Mouse (Mus musculus): ENCODE measurements at regions not wholly inside any gene's neighbourhood (a gene's known extent, or its start where the extent isn't known, plus 50 kb on each side); places are given as distances from the start of the nearest gene placed in this dataset.

GRCm38 (mm10) chr6:31011407-31012020, 52.6 kb upstream of the Klf14 start:
- no peak overlapping the region for H3K4me2 ChIP-seq (ENCODE audit: low read length)
- no peak overlapping the region for H3K9ac ChIP-seq (ENCODE audit: low read depth, low read length)
- H3K4me3 ChIP-seq (ENCODE audit: low read length), result no peak overlapping the region
- H3K36me3 ChIP-seq (ENCODE audit: control insufficient read depth, insufficient read depth, low read length), result no peaks in the 10 kb centered on the region
- H3K4me1 ChIP-seq (ENCODE audit: control insufficient read depth, insufficient read depth, low read depth, low read length), result peaks cover 5% of the 10 kb centered on the region
- 0 out of 2 replicates have a peak, but pooled peaks have one; percentile 24 for ATAC-seq
- H3K27me3 ChIP-seq (replicated peaks; ENCODE audit: control insufficient read depth, insufficient read depth, low read length), result no peaks in the 10 kb centered on the region
- H3K9me3 ChIP-seq (ENCODE audit: control insufficient read depth, low read length), result no peaks in the 10 kb centered on the region
- 38% methylated on average over 4 of the region's 4 CpGs for WGBS
- no peak overlapping the region for H3K27ac ChIP-seq (ENCODE audit: low read depth, low read length)

- no peak overlapping the region for H3K4me2 ChIP-seq (ENCODE audit: low read length)
- no peak overlapping the region for H3K9ac ChIP-seq (ENCODE audit: low read depth, low read length)
- 84% methylated on average over 7 of the region's 7 CpGs for WGBS
- peaks cover 2% of the 10 kb centered on the region for H3K4me1 ChIP-seq (ENCODE audit: control insufficient read depth, insufficient read depth, low read depth, low read length)
- no peak for ATAC-seq
- H3K4me3 ChIP-seq (ENCODE audit: low read length), result no peak overlapping the region
- no peaks in the 10 kb centered on the region for H3K36me3 ChIP-seq (ENCODE audit: control insufficient read depth, insufficient read depth, low read length)
- H3K9me3 ChIP-seq (ENCODE audit: control insufficient read depth, low read length), result no peaks in the 10 kb centered on the region
- no peaks in the 10 kb centered on the region for H3K27me3 ChIP-seq (replicated peaks; ENCODE audit: control insufficient read depth, insufficient read depth, low read length)
- H3K27ac ChIP-seq (ENCODE audit: low read depth, low read length), result no peak overlapping the region
Measured at GRCm38 (mm10) chr6:31016566-31016965, 57.7 kb upstream of the Klf14 start.

- ATAC-seq, result no peak
- H3K36me3 ChIP-seq (ENCODE audit: control insufficient read depth, insufficient read depth, low read length), result no peaks in the 10 kb centered on the region
- H3K27ac ChIP-seq (ENCODE audit: low read depth, low read length), result no peak overlapping the region
- H3K4me1 ChIP-seq (ENCODE audit: control insufficient read depth, insufficient read depth, low read depth, low read length), result no peaks in the 10 kb centered on the region
- 89% methylated on average over 5 of the region's 5 CpGs for WGBS
- no peak overlapping the region for H3K4me3 ChIP-seq (ENCODE audit: low read length)
- H3K27me3 ChIP-seq (replicated peaks; ENCODE audit: control insufficient read depth, insufficient read depth, low read length), result no peaks in the 10 kb centered on the region
- no peak overlapping the region for H3K4me2 ChIP-seq (ENCODE audit: low read length)
- H3K9ac ChIP-seq (ENCODE audit: low read depth, low read length), result no peak overlapping the region
- no peaks in the 10 kb centered on the region for H3K9me3 ChIP-seq (ENCODE audit: control insufficient read depth, low read length)
Measured at GRCm38 (mm10) chr6:31021776-31022175, 62.9 kb upstream of the Klf14 start.

GRCm38 (mm10) chr6:31029777-31030176, 70.9 kb upstream of the Klf14 start:
- Histone ChIP-seq H3K4me3 (ENCODE audit: low read length) (no peak overlapping the region), H3K9me3 (ENCODE audit: control insufficient read depth, low read length) (no peaks in the 10 kb centered on the region), H3K27ac (ENCODE audit: low read depth, low read length) (no peak overlapping the region), H3K36me3 (ENCODE audit: control insufficient read depth, insufficient read depth, low read length) (no peaks in the 10 kb centered on the region), H3K27me3 (replicated peaks; ENCODE audit: control insufficient read depth, insufficient read depth, low read length) (no peaks in the 10 kb centered on the region), H3K4me1 (ENCODE audit: control insufficient read depth, insufficient read depth, low read depth, low read length) (no peaks in the 10 kb centered on the region; the same call in none of the 2 replicates), H3K4me2 (ENCODE audit: low read length) (peak overlapping the region; percentile 11), H3K9ac (ENCODE audit: low read depth, low read length) (no peak overlapping the region)
- 63% methylated on average over 9 of the region's 9 CpGs for WGBS
- ATAC-seq, result peak; percentile 73

GRCm38 (mm10) chr6:31031022-31031421, 72.1 kb upstream of the Klf14 start:
- Histone ChIP-seq H3K4me3 (ENCODE audit: low read length) (no peak overlapping the region), H3K4me1 (ENCODE audit: control insufficient read depth, insufficient read depth, low read depth, low read length) (no peaks in the 10 kb centered on the region; the same call in none of the 2 replicates), H3K4me2 (ENCODE audit: low read length) (no peak overlapping the region), H3K27me3 (replicated peaks; ENCODE audit: control insufficient read depth, insufficient read depth, low read length) (no peaks in the 10 kb centered on the region), H3K27ac (ENCODE audit: low read depth, low read length) (no peak overlapping the region), H3K36me3 (ENCODE audit: control insufficient read depth, insufficient read depth, low read length) (no peaks in the 10 kb centered on the region), H3K9me3 (ENCODE audit: control insufficient read depth, low read length) (no peaks in the 10 kb centered on the region), H3K9ac (ENCODE audit: low read depth, low read length) (no peak overlapping the region)
- 88% methylated on average over 7 of the region's 7 CpGs for WGBS
- no peak for ATAC-seq

- H3K9ac ChIP-seq (ENCODE audit: low read depth, low read length), result no peak overlapping the region
- 92% methylated on average over 4 of the region's 4 CpGs for WGBS
Measured at GRCm38 (mm10) chr6:31032147-31032546, 73.3 kb upstream of the Klf14 start.

GRCm38 (mm10) chr6:31032980-31033608, 74.2 kb upstream of the Klf14 start:
- Histone ChIP-seq H3K4me1 (ENCODE audit: control insufficient read depth, insufficient read depth, low read depth, low read length) (no peaks in the 10 kb centered on the region; the same call in none of the 2 replicates), H3K27ac (ENCODE audit: low read depth, low read length) (no peak overlapping the region), H3K4me3 (ENCODE audit: low read length) (no peak overlapping the region), H3K9me3 (ENCODE audit: control insufficient read depth, low read length) (no peaks in the 10 kb centered on the region), H3K27me3 (replicated peaks; ENCODE audit: control insufficient read depth, insufficient read depth, low read length) (no peaks in the 10 kb centered on the region), H3K9ac (ENCODE audit: low read depth, low read length) (no peak overlapping the region; the same call in 1 of the 2 replicates), H3K36me3 (ENCODE audit: control insufficient read depth, insufficient read depth, low read length) (no peaks in the 10 kb centered on the region), H3K4me2 (ENCODE audit: low read length) (peak overlapping the region; percentile 38; the same call in 1 of the 2 replicates)
- WGBS, result 8% methylated on average over 12 of the region's 12 CpGs
- peak; percentile 86 for ATAC-seq

More at GRCm38 (mm10) chr6:31032147-31032546, 73.3 kb upstream of the Klf14 start:
- Histone ChIP-seq H3K27me3 (replicated peaks; ENCODE audit: control insufficient read depth, insufficient read depth, low read length) (no peaks in the 10 kb centered on the region), H3K4me1 (ENCODE audit: control insufficient read depth, insufficient read depth, low read depth, low read length) (no peaks in the 10 kb centered on the region; the same call in none of the 2 replicates), H3K4me3 (ENCODE audit: low read length) (no peak overlapping the region), H3K9me3 (ENCODE audit: control insufficient read depth, low read length) (no peaks in the 10 kb centered on the region), H3K27ac (ENCODE audit: low read depth, low read length) (no peak overlapping the region), H3K4me2 (ENCODE audit: low read length) (no peak overlapping the region), H3K36me3 (ENCODE audit: control insufficient read depth, insufficient read depth, low read length) (no peaks in the 10 kb centered on the region)
- ATAC-seq, result no peak

GRCm38 (mm10) chr6:31034796-31035195, 75.9 kb upstream of the Klf14 start:
- Histone ChIP-seq H3K27me3 (replicated peaks; ENCODE audit: control insufficient read depth, insufficient read depth, low read length) (no peaks in the 10 kb centered on the region), H3K27ac (ENCODE audit: low read depth, low read length) (no peak overlapping the region), H3K9ac (ENCODE audit: low read depth, low read length) (no peak overlapping the region; the same call in 1 of the 2 replicates), H3K4me2 (ENCODE audit: low read length) (no peak overlapping the region), H3K4me1 (ENCODE audit: control insufficient read depth, insufficient read depth, low read depth, low read length) (no peaks in the 10 kb centered on the region; the same call in none of the 2 replicates), H3K9me3 (ENCODE audit: control insufficient read depth, low read length) (no peaks in the 10 kb centered on the region), H3K4me3 (ENCODE audit: low read length) (no peak overlapping the region), H3K36me3 (ENCODE audit: control insufficient read depth, insufficient read depth, low read length) (no peaks in the 10 kb centered on the region)
- WGBS, result 44% methylated on average over 10 of the region's 10 CpGs
- ATAC-seq, result no peak

- no peaks in the 10 kb centered on the region for H3K27me3 ChIP-seq (replicated peaks; ENCODE audit: control insufficient read depth, insufficient read depth, low read length)
- H3K36me3 ChIP-seq (ENCODE audit: control insufficient read depth, insufficient read depth, low read length), result no peaks in the 10 kb centered on the region
- no peak overlapping the region for H3K4me3 ChIP-seq (ENCODE audit: low read length)
- H3K4me1 ChIP-seq (ENCODE audit: control insufficient read depth, insufficient read depth, low read depth, low read length), result no peaks in the 10 kb centered on the region; the same call in 1 of the 2 replicates
- H3K27ac ChIP-seq (ENCODE audit: low read depth, low read length), result no peak overlapping the region
- 0 out of 2 replicates have a peak overlapping the region, but pooled peaks have one; percentile 4 for H3K4me2 ChIP-seq (ENCODE audit: low read length)
- 0 out of 2 replicates have a peak, but pooled peaks have one; percentile 46 for ATAC-seq
- 65% methylated on average over 20 of the region's 20 CpGs for WGBS
- H3K9me3 ChIP-seq (ENCODE audit: control insufficient read depth, low read length), result no peaks in the 10 kb centered on the region
- peak overlapping the region; percentile 6; the same call in 1 of the 2 replicates for H3K9ac ChIP-seq (ENCODE audit: low read depth, low read length)
Measured at GRCm38 (mm10) chr6:31037801-31038395, 79.0 kb upstream of the Klf14 start.

All from hindbrain, embryonic 16.5 days (tissue).